Mouse (Mus musculus) effector memory CD4-positive, alpha-beta T cell, adult 5 months (primary cell): ENCODE data around the gene Ebpl. TPM values are rescaled to one million over a fixed set of nuclear protein-coding genes. Genes with fewer than 3 reads are reported as not detected.

Experiments
- polyA plus RNA-seq: library from polyadenylated mRNA; unstranded; fragments of 100-300 nt; shearing (Covaris generic); gene quantifications from one replicate; pipeline ENCODE4 v1.2.1, GENCODE M21; 2017

Gene Ebpl
- 9.3 TPM for polyA plus RNA-seq

DNA sequence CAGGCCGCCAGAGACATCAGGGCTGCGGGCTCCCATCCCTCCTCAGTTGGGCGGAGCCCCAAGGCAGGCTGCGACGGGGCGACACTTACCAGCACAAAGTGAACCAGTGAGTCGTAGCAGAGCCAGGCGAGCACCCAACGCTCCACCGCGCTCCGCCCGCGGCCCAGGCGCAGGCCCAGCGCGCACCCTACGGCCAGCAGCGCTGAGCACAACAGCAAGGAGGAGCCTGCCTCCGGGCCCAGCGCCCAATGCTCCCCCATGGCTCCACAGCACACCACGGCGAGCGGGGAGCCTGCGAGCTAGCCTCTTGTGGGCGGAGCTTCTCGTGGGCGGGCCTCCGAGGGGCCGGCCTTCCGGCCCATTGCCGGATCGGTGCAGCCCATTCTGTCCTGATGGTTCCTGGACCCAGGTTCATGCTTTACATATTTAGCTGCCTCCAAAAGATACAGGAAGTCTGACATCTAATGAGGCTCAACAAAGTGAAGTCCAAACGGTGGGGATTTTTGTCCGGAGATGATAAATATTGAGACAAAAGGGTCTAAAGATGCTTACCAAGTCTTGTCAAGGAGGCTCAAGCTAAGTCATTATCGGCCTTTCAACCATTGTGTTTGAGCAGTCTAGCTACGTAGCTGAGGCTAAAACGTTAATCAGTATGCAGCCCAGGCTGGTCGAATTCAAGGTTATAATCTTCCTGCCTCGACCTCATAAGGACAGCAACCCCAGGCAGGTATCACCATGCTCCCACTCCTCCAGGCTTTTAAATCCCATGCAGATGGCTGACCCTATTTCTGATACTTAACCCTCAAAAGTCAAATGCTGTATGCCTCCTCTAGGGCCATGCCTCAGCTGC, at the start of gene Ebpl:
TSS of gene Ebpl (minus strand) at position 309 of the 850 bp plus-strand sequence.

DNA sequence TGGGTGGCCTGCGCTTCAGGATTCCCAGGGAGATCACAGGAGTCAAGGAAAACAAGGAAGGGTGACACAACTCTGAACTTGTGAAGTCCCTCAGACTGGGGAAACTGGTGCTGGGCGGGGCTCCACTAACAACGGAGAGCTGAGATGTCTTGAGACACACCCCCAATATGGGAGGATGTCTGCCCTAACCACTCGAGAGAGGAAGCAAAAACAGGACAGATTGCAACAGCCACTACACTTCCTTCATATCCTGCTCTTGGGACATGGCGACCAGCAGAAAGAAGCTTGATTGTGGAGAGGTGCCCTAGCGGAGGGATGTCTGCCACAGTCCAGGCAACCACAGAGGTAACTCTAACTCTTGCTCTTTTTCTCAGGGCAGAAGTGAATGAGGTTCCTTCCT, 50.6 kb downstream of the Ebpl start, which contains the start of gene Arl11:
TSS of gene Arl11 (plus strand) at position 161 of the 400 bp plus-strand sequence.

Other genes with a start within 250 kb of the Ebpl start
- gene Sacs, start 222.0 kb downstream of the Ebpl start, polyA plus RNA-seq, result 10.9 TPM
- not detected for gene Sgcg, start 101.9 kb downstream of the Ebpl start, polyA plus RNA-seq
- gene Arl11, start 50.7 kb downstream of the Ebpl start, polyA plus RNA-seq, result not detected
- 35.9 TPM for gene Kpna3, start 79.4 kb upstream of the Ebpl start, polyA plus RNA-seq
- gene Spryd7, start 196.4 kb upstream of the Ebpl start, polyA plus RNA-seq, result 17.8 TPM
- 9.6 TPM for gene Trim13, start 237.8 kb upstream of the Ebpl start, polyA plus RNA-seq
- gene Kcnrg, start 247.0 kb upstream of the Ebpl start, polyA plus RNA-seq, result 0.42 TPM